Mouse (Mus musculus): Measurements from ENCODE around the gene Nup54. TPM values are rescaled to one million over a fixed set of nuclear protein-coding genes. Genes with fewer than 3 reads are reported as not detected.

Nup54 gene
- polyA plus RNA-seq, 1 experiment from 2014 or later, result 77.4 TPM

GRCm38 (mm10) chr5:92381550-92382348 lies 53.3 kb downstream of the Nup54 start:
- ATAC-seq (ENCODE audit: insufficient number of reproducible peaks, low FRiP score, low TSS enrichment, low read depth) (no peak), DNase-seq (ENCODE audit: low spot score) (peak; percentile 84)
- H3K36me3 ChIP-seq (ENCODE audit: control insufficient read depth, insufficient read depth, low read length), result no peaks in the 10 kb centered on the region
- H3K9me3 ChIP-seq (ENCODE audit: control insufficient read depth, low read length), result no peaks in the 10 kb centered on the region
- H3K4me1 ChIP-seq (ENCODE audit: control insufficient read depth, insufficient read depth, low read length), result no peaks in the 10 kb centered on the region
- WGBS, result 41% methylated on average over 12 of the region's 12 CpGs
- H3K4me3 ChIP-seq (ENCODE audit: low read depth, low read length), result no peak overlapping the region
- no peaks in the 10 kb centered on the region for H3K27me3 ChIP-seq (ENCODE audit: control insufficient read depth, insufficient read depth, low read length)
- no peak overlapping the region for H3K4me2 ChIP-seq (ENCODE audit: low read depth, severe bottlenecking)
- no peak overlapping the region for H3K27ac ChIP-seq (replicated peaks; ENCODE audit: low read depth, low read length)
- no peak overlapping the region for H3K9ac ChIP-seq (ENCODE audit: low read length)

- H3K36me3 ChIP-seq (ENCODE audit: control insufficient read depth, insufficient read depth, low read length), result no peaks in the 10 kb centered on the region
- H3K4me3 ChIP-seq (ENCODE audit: low read depth, low read length), result no peak overlapping the region
- no peaks in the 10 kb centered on the region for H3K4me1 ChIP-seq (ENCODE audit: control insufficient read depth, insufficient read depth, low read length)
- no peak for ATAC-seq (ENCODE audit: insufficient number of reproducible peaks, low FRiP score, low TSS enrichment, low read depth)
- 43% methylated on average over 13 of the region's 13 CpGs for WGBS
- H3K4me2 ChIP-seq (ENCODE audit: low read depth, severe bottlenecking), result no peak overlapping the region
- H3K27me3 ChIP-seq (ENCODE audit: control insufficient read depth, insufficient read depth, low read length), result no peaks in the 10 kb centered on the region
- no peak overlapping the region for H3K27ac ChIP-seq (replicated peaks; ENCODE audit: low read depth, low read length)
- no peaks in the 10 kb centered on the region for H3K9me3 ChIP-seq (ENCODE audit: control insufficient read depth, low read length)
- no peak for DNase-seq (ENCODE audit: low spot score)
- no peak overlapping the region for H3K9ac ChIP-seq (ENCODE audit: low read length)
Observed at GRCm38 (mm10) chr5:92376795-92377405, 58.1 kb downstream of the Nup54 start.

- DNase-seq (ENCODE audit: low spot score) (no peak), ATAC-seq (ENCODE audit: insufficient number of reproducible peaks, low FRiP score, low TSS enrichment, low read depth) (no peak)
- H3K36me3 ChIP-seq (ENCODE audit: control insufficient read depth, insufficient read depth, low read length), result no peaks in the 10 kb centered on the region
- H3K9me3 ChIP-seq (ENCODE audit: control insufficient read depth, low read length), result no peaks in the 10 kb centered on the region
- WGBS, result 87% methylated on average over 17 of the region's 17 CpGs
- no peak overlapping the region for H3K4me3 ChIP-seq (ENCODE audit: low read depth, low read length)
- no peaks in the 10 kb centered on the region for H3K27me3 ChIP-seq (ENCODE audit: control insufficient read depth, insufficient read depth, low read length)
- no peak overlapping the region for H3K27ac ChIP-seq (replicated peaks; ENCODE audit: low read depth, low read length)
- H3K4me1 ChIP-seq (ENCODE audit: control insufficient read depth, insufficient read depth, low read length), result no peaks in the 10 kb centered on the region
- H3K4me2 ChIP-seq (ENCODE audit: low read depth, severe bottlenecking), result no peak overlapping the region
- H3K9ac ChIP-seq (ENCODE audit: low read length), result no peak overlapping the region
Observed at GRCm38 (mm10) chr5:92375368-92375767, 59.7 kb downstream of the Nup54 start.

GRCm38 (mm10) chr5:92374721-92375142 lies 60.3 kb downstream of the Nup54 start:
- Histone ChIP-seq H3K4me2 (ENCODE audit: low read depth, severe bottlenecking) (no peak overlapping the region), H3K4me1 (ENCODE audit: control insufficient read depth, insufficient read depth, low read length) (no peaks in the 10 kb centered on the region), H3K27ac (replicated peaks; ENCODE audit: low read depth, low read length) (no peak overlapping the region), H3K9ac (ENCODE audit: low read length) (no peak overlapping the region), H3K9me3 (ENCODE audit: control insufficient read depth, low read length) (no peaks in the 10 kb centered on the region), H3K36me3 (ENCODE audit: control insufficient read depth, insufficient read depth, low read length) (no peaks in the 10 kb centered on the region), H3K27me3 (ENCODE audit: control insufficient read depth, insufficient read depth, low read length) (no peaks in the 10 kb centered on the region), H3K4me3 (ENCODE audit: low read depth, low read length) (no peak overlapping the region)
- DNase-seq (ENCODE audit: low spot score) (no peak), ATAC-seq (ENCODE audit: insufficient number of reproducible peaks, low FRiP score, low TSS enrichment, low read depth) (no peak)
- WGBS, result 58% methylated on average over 6 of the region's 6 CpGs

- H3K27ac ChIP-seq (replicated peaks; ENCODE audit: low read depth, low read length), result no peak overlapping the region
- no peaks in the 10 kb centered on the region for H3K27me3 ChIP-seq (ENCODE audit: control insufficient read depth, insufficient read depth, low read length)
- WGBS, result 51% methylated on average over 2 of the region's 2 CpGs
- H3K4me2 ChIP-seq (ENCODE audit: low read depth, severe bottlenecking), result no peak overlapping the region
- ATAC-seq (ENCODE audit: insufficient number of reproducible peaks, low FRiP score, low TSS enrichment, low read depth) (no peak), DNase-seq (ENCODE audit: low spot score) (no peak)
- no peak overlapping the region for H3K4me3 ChIP-seq (ENCODE audit: low read depth, low read length)
- no peaks in the 10 kb centered on the region for H3K36me3 ChIP-seq (ENCODE audit: control insufficient read depth, insufficient read depth, low read length)
- no peaks in the 10 kb centered on the region for H3K9me3 ChIP-seq (ENCODE audit: control insufficient read depth, low read length)
- no peaks in the 10 kb centered on the region for H3K4me1 ChIP-seq (ENCODE audit: control insufficient read depth, insufficient read depth, low read length)
- H3K9ac ChIP-seq (ENCODE audit: low read length), result no peak overlapping the region
Observed at GRCm38 (mm10) chr5:92372605-92373004, 62.4 kb downstream of the Nup54 start.

GRCm38 (mm10) chr5:92371361-92371976 lies 63.5 kb downstream of the Nup54 start:
- WGBS, result 74% methylated on average over 14 of the region's 14 CpGs
- Histone ChIP-seq H3K4me1 (ENCODE audit: control insufficient read depth, insufficient read depth, low read length) (no peaks in the 10 kb centered on the region), H3K27ac (replicated peaks; ENCODE audit: low read depth, low read length) (peak overlapping the region; percentile 15; the same call in 1 of the 2 replicates), H3K36me3 (ENCODE audit: control insufficient read depth, insufficient read depth, low read length) (no peaks in the 10 kb centered on the region), H3K9me3 (ENCODE audit: control insufficient read depth, low read length) (no peaks in the 10 kb centered on the region), H3K27me3 (ENCODE audit: control insufficient read depth, insufficient read depth, low read length) (no peaks in the 10 kb centered on the region), H3K4me2 (ENCODE audit: low read depth, severe bottlenecking) (no peak overlapping the region), H3K4me3 (ENCODE audit: low read depth, low read length) (no peak overlapping the region), H3K9ac (ENCODE audit: low read length) (no peak overlapping the region)
- DNase-seq (ENCODE audit: low spot score) (no peak), ATAC-seq (ENCODE audit: insufficient number of reproducible peaks, low FRiP score, low TSS enrichment, low read depth) (no peak)

GRCm38 (mm10) chr5:92370891-92371290 lies 64.1 kb downstream of the Nup54 start:
- H3K4me2 ChIP-seq (ENCODE audit: low read depth, severe bottlenecking), result no peak overlapping the region
- H3K27me3 ChIP-seq (ENCODE audit: control insufficient read depth, insufficient read depth, low read length), result no peaks in the 10 kb centered on the region
- DNase-seq (ENCODE audit: low spot score) (no peak), ATAC-seq (ENCODE audit: insufficient number of reproducible peaks, low FRiP score, low TSS enrichment, low read depth) (no peak)
- H3K36me3 ChIP-seq (ENCODE audit: control insufficient read depth, insufficient read depth, low read length), result no peaks in the 10 kb centered on the region
- no peaks in the 10 kb centered on the region for H3K9me3 ChIP-seq (ENCODE audit: control insufficient read depth, low read length)
- H3K9ac ChIP-seq (ENCODE audit: low read length), result no peak overlapping the region
- H3K27ac ChIP-seq (replicated peaks; ENCODE audit: low read depth, low read length), result peak overlapping the region; percentile 15; the same call in 1 of the 2 replicates
- H3K4me1 ChIP-seq (ENCODE audit: control insufficient read depth, insufficient read depth, low read length), result no peaks in the 10 kb centered on the region
- no peak overlapping the region for H3K4me3 ChIP-seq (ENCODE audit: low read depth, low read length)
- 78% methylated on average over 6 of the region's 6 CpGs for WGBS

GRCm38 (mm10) chr5:92370392-92370791 lies 64.6 kb downstream of the Nup54 start:
- no peaks in the 10 kb centered on the region for H3K36me3 ChIP-seq (ENCODE audit: control insufficient read depth, insufficient read depth, low read length)
- ATAC-seq (ENCODE audit: insufficient number of reproducible peaks, low FRiP score, low TSS enrichment, low read depth) (no peak), DNase-seq (ENCODE audit: low spot score) (no peak)
- H3K4me3 ChIP-seq (ENCODE audit: low read depth, low read length), result no peak overlapping the region
- no peaks in the 10 kb centered on the region for H3K9me3 ChIP-seq (ENCODE audit: control insufficient read depth, low read length)
- no peaks in the 10 kb centered on the region for H3K27me3 ChIP-seq (ENCODE audit: control insufficient read depth, insufficient read depth, low read length)
- no peak overlapping the region for H3K27ac ChIP-seq (replicated peaks; ENCODE audit: low read depth, low read length)
- H3K4me1 ChIP-seq (ENCODE audit: control insufficient read depth, insufficient read depth, low read length), result no peaks in the 10 kb centered on the region
- 79% methylated on average over 6 of the region's 6 CpGs for WGBS
- no peak overlapping the region for H3K4me2 ChIP-seq (ENCODE audit: low read depth, severe bottlenecking)
- H3K9ac ChIP-seq (ENCODE audit: low read length), result no peak overlapping the region
